In the genomic region with DNA sequence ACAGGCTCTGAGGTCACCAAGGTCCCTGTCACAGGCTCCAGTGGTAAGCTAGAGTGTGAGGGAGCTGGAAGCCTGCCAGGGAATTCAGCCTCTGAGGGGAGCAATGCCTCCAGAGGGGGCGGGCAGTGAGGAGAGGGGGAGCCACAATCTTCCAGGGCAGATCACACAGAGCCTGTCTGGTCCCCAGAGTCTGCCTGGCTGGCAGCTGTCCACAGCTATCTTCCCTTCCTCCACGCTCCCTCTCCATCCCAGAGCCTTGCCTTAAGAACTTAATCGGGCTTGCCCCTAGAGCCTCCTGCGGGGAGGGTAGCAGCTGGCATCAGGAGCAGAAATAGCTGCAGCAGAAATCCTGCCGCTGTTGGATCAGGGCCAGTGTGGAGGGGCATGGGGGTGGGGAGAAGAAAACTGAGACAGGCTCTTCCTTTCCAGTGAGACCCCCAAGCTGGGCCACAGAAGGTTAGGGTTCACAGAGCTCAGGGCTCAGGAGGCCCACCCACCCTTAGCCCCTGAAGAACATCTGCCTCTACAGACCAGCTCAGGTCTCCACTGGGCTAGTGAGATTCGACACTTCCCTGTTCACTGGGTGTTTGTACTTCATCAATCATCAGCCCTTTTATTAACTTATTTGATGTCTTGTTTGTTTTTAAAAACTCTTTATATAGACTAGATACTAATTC, we compare ENCODE assay signal across 7 mouse cellular contexts. TPM values are rescaled to one million over a fixed set of nuclear protein-coding genes. Genes with fewer than 3 reads are reported as not detected.
DNase-seq lines count a peak whose midpoint lies in the region; ATAC-seq lines count a peak whose summit lies in the region.

No protein-coding gene starts in this region.

- peaks cover 54% of the 10 kb centered on the region for H3K27me3 ChIP-seq in heart, embryonic 10.5 days (ENCODE audit: insufficient read depth, poor library complexity, severe bottlenecking)
- no peaks in the 10 kb centered on the region for H3K27me3 ChIP-seq in limb, embryonic 11.5 days (ENCODE audit: control insufficient read depth, insufficient read depth, low read length)
- H3K27me3 ChIP-seq in neural tube, embryonic 12.5 days (replicated peaks), result no peaks in the 10 kb centered on the region

- ATAC-seq in limb, embryonic 11.5 days (ENCODE audit: insufficient number of reproducible peaks, low FRiP score, low TSS enrichment, low read depth), result peak; percentile 66; the same call in 1 of the 2 replicates
- peak; percentile 80 for ATAC-seq in neural tube, embryonic 12.5 days (ENCODE audit: low FRiP score, low read depth)

- no peaks in the 10 kb centered on the region for H3K9me3 ChIP-seq in heart, embryonic 10.5 days
- H3K9me3 ChIP-seq in limb, embryonic 11.5 days (ENCODE audit: control insufficient read depth, low read length), result no peaks in the 10 kb centered on the region
- H3K9me3 ChIP-seq in neural tube, embryonic 12.5 days, result no peaks in the 10 kb centered on the region

- 25% methylated on average over 6 of the region's 6 CpGs for WGBS in heart, embryonic 10.5 days
- 44% methylated on average over 6 of the region's 6 CpGs for WGBS in limb, embryonic 11.5 days
- WGBS in neural tube, embryonic 12.5 days, result 29% methylated on average over 6 of the region's 6 CpGs

- H3K4me1 ChIP-seq in heart, embryonic 10.5 days, result peaks cover 50% of the 10 kb centered on the region
- H3K4me1 ChIP-seq in limb, embryonic 11.5 days (ENCODE audit: control insufficient read depth, insufficient read depth, low read length), result no peaks in the 10 kb centered on the region
- peaks cover 34% of the 10 kb centered on the region for H3K4me1 ChIP-seq in neural tube, embryonic 12.5 days

- H3K36me3 ChIP-seq in heart, embryonic 10.5 days, result no peaks in the 10 kb centered on the region
- no peaks in the 10 kb centered on the region for H3K36me3 ChIP-seq in limb, embryonic 11.5 days (ENCODE audit: control insufficient read depth, insufficient read depth, low read length)
- H3K36me3 ChIP-seq in neural tube, embryonic 12.5 days, result no peaks in the 10 kb centered on the region

- peak; percentile 41 for DNase-seq in right cerebral cortex, postnatal 4 days
- no peak for DNase-seq in right cerebral cortex, postnatal 25 days
- peak; percentile 86 for DNase-seq in heart, embryonic 10.5 days (ENCODE audit: low spot score)
- DNase-seq in limb, embryonic 11.5 days (ENCODE audit: low spot score), result no peak
- DNase-seq in frontal cortex, postnatal 14 days (ENCODE audit: low spot score in 2 of 2), result no peak
- DNase-seq in frontal cortex, postnatal 25 days (ENCODE audit: low spot score in 2 of 2), result no peak

- H3K4me3 ChIP-seq in heart, embryonic 10.5 days, result no peak overlapping the region
- no peak overlapping the region for H3K4me3 ChIP-seq in limb, embryonic 11.5 days (ENCODE audit: low read depth, low read length)
- H3K4me3 ChIP-seq in neural tube, embryonic 12.5 days, result no peak overlapping the region

- no peak overlapping the region for H3K9ac ChIP-seq in limb, embryonic 11.5 days (ENCODE audit: low read length)
- no peak overlapping the region for H3K9ac ChIP-seq in neural tube, embryonic 12.5 days

- H3K27ac ChIP-seq in heart, embryonic 10.5 days, result peak overlapping the region; percentile 68
- H3K27ac ChIP-seq in limb, embryonic 11.5 days (replicated peaks; ENCODE audit: low read depth, low read length), result no peak overlapping the region
- H3K27ac ChIP-seq in neural tube, embryonic 12.5 days, result no peak overlapping the region; the same call in 1 of the 2 replicates

- H3K4me2 ChIP-seq in limb, embryonic 11.5 days (ENCODE audit: low read depth, severe bottlenecking), result no peak overlapping the region
- no peak overlapping the region for H3K4me2 ChIP-seq in neural tube, embryonic 12.5 days (replicated peaks)

RNA-seq across cellular contexts. Expression of gene Rd3, which starts 4.4 kb away (rescaled TPM):
- 0.16 and 0.19 TPM in 2 replicates for polyA plus RNA-seq in heart, embryonic 10.5 days (2016; fragmentation: Nextera tagmentation; extraction: Ambion mirVana)
- polyA plus RNA-seq in limb, embryonic 11.5 days (2014; fragmentation: Nextera tagmentation; extraction: Ambion mirVana), result not detected in 2 replicates
- polyA plus RNA-seq in neural tube, embryonic 12.5 days (2016; fragmentation: Nextera tagmentation; extraction: Ambion mirVana), result 7.3 and 10.9 TPM in 2 replicates

Comparison
In these comparisons a context has a peak if more than half of its experiments do, and no peak if none do; other contexts are left out.
1. DNase-seq: peak in right cerebral cortex, postnatal 4 days (single experiment) and heart, embryonic 10.5 days (single experiment); none in right cerebral cortex, postnatal 25 days (single experiment), limb, embryonic 11.5 days (single experiment), frontal cortex, postnatal 14 days (0 of 2) and frontal cortex, postnatal 25 days (0 of 2).